Mouse (Mus musculus) gastrocnemius, postnatal 36 days (tissue): ENCODE measurements around the gene Slc25a26. TPM values are rescaled to one million over a fixed set of nuclear protein-coding genes. Genes with fewer than 3 reads are reported as not detected.
A peak's percentile ranks its signal among the peaks of the same experiment; 100 is the strongest.

Experiments used
- DNase-seq, 2 experiments: peaks; one replicate each; pipeline ENCODE4 v3.0.0; 2022
- intact Hi-C: fragments of 180-260 bp; cut with DNase I; formaldehyde crosslinking; loops from one replicate; pipeline ENCODE4 v1.15.1; 2025
- long read RNA-seq, 2 experiments: library from polyadenylated mRNA; stranded (forward); transcript quantifications; one replicate each; pipeline ENCODE4 v2.0.0; 2021
- total RNA-seq, 2 experiments: library from RNA; stranded (reverse); gene quantifications; 2 replicates each; pipeline ENCODE4 v1.2.3; 2021

The Slc25a26 gene
- 10 to 100 TPM; 14.4 to 15.6 TPM for total RNA-seq
- long read RNA-seq, experiment 1, partial matches to known transcripts = 4 of 8 reads
- long read RNA-seq, experiment 1, other reads (novel, unspliced or antisense) = 1 of 8 reads
- long read RNA-seq, experiment 2, partial matches to known transcripts = 2 of 9 reads
- long read RNA-seq, experiment 2, other reads (novel, unspliced or antisense) = 4 of 9 reads

DNA sequence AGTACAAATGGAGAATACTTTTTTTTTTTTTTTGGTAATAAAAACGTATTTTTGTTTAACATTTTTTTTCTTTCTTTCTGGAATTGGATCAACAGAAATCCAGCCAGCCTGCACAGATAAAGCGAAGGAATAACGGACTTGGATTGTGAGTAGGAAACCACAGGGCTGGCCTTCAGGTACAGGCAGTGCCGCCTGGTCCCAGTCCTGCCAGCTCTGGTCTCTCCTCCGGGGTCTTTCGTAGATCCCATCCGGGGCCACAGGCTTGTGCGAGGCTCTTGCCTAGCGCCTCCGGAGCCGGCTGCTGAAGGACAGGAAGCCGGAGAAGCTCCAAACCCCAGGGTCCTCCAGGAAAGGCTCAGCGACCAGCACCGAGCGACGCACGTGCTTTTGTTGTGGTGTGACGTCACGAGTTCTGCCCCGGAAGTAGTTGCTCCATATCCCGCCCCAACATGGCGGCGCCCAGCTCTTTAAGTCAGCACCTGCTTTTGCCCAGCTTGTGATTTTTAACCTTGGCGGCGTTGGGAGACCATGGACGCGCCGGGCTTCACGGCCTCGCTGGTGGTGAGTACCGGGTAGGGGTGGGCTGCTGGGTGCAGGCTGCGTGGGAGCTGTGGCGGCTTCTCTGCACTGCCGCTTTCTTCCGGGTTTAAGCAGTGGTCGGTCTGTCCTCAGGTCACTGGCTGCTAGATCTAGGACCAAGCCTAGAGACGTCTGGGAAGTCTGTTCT is at the start of gene Slc25a26:
Slc25a26 (plus strand) TSS at position 435 of the 727 bp plus-strand sequence.
- DNase-seq = peak; percentile 72 to 87
- intact Hi-C loops = no loop called here

DNA sequence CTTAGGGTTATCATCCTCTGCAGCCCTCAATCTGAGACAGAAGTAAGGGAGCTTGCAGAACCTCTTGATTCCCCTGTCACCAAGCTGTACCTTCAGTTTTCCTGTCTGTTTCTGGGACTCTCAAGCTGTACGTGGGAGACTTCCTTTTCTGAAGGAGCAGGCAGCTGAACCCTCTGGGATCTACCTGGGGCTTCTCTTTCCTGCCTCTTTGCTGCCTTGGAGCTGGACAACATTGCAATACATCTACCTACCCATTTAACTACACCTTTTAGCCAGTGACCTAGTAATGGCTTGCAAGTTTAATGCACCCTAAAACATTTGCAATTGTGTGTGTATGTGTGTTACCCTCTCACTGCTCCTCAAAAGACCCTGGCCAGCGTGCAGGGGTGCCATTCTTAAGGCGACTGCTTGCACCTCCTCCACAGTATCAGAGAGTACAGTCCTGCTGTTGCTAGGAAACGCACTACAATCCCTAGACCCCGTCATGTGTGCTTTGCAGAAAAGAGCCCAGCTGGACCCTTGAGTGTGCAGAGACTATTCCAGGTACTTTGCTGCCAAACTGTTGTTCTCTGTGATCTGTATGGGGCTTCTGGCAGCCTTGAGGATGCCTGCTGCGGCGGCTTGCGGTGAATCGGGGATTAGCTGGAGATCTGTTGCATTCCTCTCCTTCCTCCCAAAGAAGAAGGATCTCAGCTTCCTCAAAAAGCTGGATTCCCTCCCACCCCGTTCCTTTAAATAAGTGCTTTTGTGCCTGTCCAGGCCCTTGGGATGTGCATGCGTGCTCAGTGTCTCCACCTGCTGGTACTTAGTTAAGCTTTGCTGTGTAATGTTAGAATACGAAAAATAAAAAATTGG is 35.9 kb upstream of the Slc25a26 start:
- intact Hi-C loops = loop anchor here (5.0 kb wide), 1 partner anchor 382 kb away; no protein-coding TSS in a partner anchor
- peak in 1 of 2 experiments; percentile 31 for DNase-seq

DNA sequence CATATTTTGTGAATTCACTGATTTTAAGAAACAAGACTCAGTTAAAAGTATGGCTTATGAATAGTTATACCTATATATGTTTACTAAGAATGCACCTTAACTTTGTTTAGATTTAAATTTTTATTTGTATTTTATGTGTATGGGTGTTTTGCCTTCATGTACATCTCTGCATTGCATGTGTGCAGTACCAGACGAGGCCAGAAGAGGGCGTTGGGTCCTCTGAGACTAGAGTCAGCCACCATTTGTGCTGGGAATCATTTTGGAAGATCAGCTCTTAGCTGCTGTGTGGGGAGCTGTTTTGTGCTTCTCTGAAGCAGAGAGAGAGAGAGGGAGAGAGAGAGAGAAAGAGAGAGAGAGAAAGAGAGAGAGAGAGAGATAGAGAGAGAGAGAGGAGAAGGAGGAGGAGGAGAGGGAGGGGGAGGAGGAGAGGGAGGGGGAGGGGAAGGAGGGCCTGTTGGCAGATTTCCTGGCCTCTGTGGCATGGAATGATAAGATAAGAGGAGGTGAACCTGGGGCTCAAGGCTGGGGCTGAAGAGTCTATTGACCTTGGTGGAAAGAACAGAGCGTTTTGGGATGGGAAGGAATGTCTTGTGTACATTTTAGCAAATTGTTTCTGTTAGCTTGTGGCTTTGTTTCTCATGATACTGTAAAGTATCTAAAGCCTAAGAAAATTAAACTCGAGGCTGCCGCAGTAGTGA is 33.5 kb upstream of the Slc25a26 start:
- no peak for DNase-seq
- intact Hi-C loops = no loop called here

DNA sequence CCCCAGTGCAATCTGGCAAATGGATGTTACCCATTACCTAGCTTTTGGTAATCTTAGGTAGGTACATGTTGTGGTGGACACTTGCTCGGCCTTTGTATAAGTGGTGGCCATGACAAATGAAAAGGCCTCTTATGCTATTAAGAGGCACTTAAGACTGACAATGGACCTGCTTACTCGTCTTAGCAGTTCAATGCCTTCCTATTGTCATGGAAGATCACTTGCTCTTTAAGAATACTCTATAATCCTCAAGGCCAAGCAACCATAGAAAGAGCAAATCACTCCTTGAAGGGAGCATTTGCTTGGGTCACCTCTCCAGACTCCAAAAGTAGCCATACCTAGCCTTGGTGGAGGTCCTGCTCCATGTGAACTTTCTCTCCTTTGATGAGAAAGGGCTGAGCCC is 7.4 kb upstream of the Slc25a26 start:
- intact Hi-C loops = no loop called here
- DNase-seq = no peak

DNA sequence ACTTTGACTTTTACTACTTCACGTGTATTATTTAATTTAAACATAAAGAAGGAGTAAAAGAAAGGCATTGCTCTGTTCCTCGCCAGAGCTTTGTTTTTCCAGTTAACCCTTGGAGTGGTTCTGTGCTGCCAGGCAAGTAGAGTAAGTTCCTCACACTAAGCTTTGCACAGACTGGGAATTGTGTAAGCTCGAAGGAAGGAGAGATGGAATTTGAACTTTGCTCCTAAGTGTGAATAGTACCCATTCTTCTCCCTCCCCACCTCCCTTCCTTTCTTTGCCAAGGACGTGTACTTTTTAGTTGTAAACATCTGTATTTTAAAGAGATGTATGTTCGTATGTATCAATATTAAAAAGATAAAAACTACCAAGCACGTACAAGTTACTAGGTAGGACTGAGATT is 3.8 kb downstream of the Slc25a26 start:
- intact Hi-C loops = no loop called here

DNA sequence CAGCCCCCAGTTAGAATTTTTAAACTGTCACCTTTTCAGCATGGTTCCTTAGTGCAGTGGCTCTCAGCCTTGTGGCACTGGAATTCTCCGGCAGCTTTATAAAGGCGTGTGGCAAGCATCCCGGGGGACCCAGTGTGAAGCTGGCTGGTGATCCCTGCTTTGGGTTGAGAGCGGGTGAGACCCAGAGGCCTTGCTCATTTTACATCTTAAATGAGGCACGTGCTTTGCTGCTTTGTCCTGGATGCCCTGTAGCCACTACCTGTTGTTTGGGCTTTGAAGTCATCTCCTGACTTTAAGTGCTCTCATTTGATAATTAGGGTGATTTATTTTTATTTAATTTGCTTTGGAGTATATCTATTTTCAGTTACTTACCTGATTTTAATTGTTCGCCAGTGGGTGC is 7.8 kb downstream of the Slc25a26 start:
- intact Hi-C loops = no loop called here
- no peak for DNase-seq

More for the DNA sequence above, 3.8 kb downstream of the Slc25a26 start:
- DNase-seq = no peak

DNA sequence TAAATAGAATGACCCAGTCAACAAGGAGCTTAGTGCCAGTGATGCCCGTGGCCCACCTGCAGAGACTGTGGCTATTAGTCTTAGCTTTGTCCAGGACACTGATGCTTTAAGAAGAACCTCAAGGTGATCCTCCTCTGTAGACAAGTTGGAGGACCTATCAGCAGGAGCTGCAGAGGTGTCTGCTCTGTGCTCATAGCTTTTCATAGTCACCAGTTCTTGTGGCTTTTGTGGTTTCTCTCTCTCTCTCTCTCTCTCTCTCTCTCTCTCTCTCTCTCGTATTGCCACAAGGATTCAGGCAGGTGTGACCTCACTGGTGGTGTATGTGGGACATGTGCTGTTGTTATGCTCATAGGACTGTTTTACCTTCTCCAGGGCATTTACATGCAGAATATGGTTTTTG is 8.7 kb downstream of the Slc25a26 start:
- DNase-seq = no peak
- intact Hi-C loops = no loop called here

GRCm38 (mm10) chr6:94509220-94509619 is 9.1 kb downstream of the Slc25a26 start:
- intact Hi-C loops = no loop called here
- no peak for DNase-seq

DNA sequence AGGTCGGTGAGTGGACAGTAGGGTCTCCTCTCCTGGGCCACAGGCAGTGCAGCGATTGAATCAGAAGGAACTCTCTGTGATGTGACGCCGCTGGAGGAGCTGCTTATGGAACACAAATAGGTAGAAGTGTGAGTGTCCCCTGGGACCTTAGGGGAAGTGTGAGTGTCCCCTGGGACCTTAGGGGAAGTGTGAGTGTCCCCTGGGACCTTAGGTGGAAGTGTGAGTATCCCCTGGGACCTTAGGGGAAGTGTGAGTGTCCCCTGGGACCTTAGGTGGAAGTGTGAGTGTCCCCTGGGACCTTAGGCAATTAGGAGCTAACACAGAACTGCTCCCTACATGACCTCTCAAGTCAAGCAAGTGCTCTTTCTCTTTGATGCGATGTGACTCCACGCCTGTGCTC is 18.0 kb downstream of the Slc25a26 start:
- DNase-seq = no peak
- intact Hi-C loops = no loop called here

DNA sequence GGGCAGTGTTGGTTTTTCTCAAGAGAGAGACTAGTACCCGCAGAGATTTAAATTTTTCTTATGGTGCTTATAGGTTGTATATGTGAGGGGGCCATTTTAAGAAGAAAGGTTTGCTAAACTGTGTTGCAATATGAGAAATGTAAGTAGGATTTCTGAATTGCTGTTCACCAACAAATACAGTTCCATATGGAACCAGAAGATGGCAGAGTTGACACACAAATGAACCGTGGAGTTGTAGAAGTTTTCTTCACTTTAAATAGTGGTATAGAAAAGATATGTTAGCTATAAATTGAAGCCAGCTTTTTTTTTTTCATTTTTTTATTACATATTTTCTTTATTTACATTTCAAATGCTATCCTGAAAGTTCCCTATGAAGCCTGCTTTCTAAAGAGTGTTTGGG is 24.2 kb downstream of the Slc25a26 start:
- no peak for DNase-seq

DNA sequence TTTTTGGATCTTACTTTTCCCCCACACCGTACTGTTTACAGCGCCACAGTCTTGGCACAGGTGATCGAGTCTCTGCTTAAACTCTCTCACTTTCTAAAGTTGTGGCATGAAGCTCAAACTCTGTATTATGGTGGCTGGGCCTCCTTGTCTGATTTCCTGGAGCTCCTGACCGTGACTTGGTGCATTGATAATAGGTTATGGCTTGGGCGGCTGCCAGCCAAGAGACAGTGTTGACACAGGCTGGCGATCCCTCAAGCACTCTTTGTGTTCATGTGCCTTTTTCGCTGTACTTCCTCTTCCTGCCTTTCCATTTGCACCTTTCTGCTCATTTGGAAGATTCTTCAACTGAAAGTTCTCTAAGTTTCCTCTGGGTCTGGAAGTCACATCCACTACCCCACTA is 30.6 kb downstream of the Slc25a26 start:
- no peak for DNase-seq
- intact Hi-C loops = loop anchor here (5.0 kb wide), 1 partner anchor 442 kb away; no protein-coding TSS in a partner anchor

More for the DNA sequence above, 24.2 kb downstream of the Slc25a26 start:
- intact Hi-C loops = no loop called here

- DNase-seq = no peak
- intact Hi-C loops = loop anchor here (5.0 kb wide), 1 partner anchor 440 kb away; no protein-coding TSS in a partner anchor
Measured at GRCm38 (mm10) chr6:94532086-94532485, 32.0 kb downstream of the Slc25a26 start.

DNA sequence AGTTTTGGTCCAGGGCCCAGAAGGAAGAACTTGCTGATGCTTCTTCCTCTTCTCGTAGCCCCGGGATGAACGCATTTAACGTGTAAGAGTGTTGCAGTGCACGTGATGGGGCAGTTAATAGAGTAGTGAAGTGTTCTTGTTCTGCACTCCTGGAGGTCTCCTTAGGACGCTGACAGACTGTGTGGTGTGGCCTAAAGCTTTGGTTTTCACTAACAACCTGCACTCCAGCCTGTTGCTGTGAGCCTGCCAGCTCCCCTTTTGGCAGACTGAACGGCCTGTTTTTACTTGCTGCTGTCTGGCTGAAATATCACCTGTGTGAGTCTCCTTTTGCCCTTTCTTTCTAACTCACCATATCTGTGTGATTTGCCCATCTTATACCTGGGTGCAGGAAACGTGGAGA is 36.3 kb downstream of the Slc25a26 start:
- intact Hi-C loops = no loop called here

DNA sequence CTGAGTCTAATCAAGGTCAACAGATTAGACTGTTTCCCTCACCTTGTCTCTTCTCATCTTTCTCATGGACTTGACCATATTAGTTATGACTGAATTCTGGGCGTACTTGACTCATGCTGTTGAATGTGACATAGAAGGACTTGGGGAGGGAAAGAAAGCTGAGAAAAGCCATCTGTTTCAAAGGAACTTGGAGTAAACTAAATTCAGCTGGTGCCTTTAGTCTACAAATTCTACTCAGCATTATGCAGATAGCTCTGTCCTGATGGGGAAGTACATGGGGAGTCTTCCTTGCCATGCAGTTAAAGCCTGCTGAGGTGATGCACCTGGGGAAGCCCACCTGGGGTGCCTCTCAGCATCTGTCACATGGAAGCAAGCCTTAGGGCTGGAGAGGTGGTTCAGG is 37.5 kb downstream of the Slc25a26 start:
- no peak for DNase-seq
- intact Hi-C loops = no loop called here

More for the DNA sequence above, 36.3 kb downstream of the Slc25a26 start:
- DNase-seq = no peak

DNA sequence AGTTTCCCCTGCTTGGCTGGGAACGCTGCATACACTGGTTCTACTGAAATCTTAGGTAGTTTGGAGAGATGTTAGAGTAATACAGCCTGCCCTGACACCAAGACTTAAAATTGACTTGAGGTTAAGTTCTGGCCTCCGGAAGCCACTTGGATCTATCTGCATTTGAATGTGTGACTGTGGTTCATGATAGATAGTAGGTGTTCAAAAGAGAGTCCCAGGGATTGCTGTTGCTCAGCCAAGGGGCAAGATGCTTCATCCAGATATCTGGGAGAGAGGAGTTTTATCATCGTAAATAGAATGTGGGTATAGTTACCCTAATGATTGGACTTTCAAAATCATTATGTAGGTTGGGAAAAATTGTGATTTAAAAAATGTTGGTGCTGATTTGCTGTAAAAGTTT is 40.0 kb downstream of the Slc25a26 start:
- no peak for DNase-seq

DNA sequence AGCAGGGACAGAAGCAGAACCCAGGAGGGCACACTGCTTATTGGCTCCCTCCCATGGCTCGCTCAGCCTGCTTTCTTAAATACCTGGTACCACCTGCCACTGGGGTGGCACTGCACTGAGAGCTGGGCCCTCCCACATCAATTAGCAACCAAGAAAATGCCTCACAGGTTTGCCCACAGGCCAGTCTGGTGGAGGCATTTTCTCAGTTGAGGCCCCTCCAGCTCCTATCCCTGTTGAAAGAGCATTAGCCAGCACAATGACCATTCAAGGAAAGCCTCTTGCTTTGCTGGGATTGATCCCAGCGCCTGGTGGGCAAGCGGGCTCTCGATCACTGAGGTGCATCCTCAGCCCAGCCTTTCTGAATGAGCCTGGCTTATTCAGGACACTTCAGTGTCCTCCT is 40.5 kb downstream of the Slc25a26 start:
- intact Hi-C loops = loop anchor here (10.0 kb wide), 1 partner anchor 164 kb away; the partner anchor contains the start of gene Lrig1
- no peak for DNase-seq

More for the DNA sequence above, 40.0 kb downstream of the Slc25a26 start:
- intact Hi-C loops = loop anchor here (10.0 kb wide), 1 partner anchor 165 kb away; the partner anchor contains the start of gene Lrig1

DNA sequence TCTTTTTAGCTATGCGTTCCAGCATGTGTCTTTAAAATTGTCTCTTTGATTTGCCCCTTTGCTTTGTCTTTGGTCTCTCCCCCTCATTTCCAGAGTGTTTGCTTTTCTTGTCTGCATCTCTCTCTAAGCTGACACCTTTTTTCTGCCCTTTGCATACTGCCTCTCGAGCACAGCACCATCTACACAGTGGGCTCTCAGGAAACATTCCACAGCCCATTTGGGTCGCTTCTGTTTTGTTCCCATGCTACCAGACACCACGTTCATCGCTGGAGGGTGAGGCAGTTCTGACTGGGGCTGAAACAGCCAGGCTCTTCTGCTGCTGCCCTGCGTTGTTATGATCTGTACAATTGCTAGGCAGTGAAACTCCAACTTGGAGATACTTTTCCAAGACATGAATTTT is 41.0 kb downstream of the Slc25a26 start:
- no peak for DNase-seq
- intact Hi-C loops = loop anchor here (10.0 kb wide), 1 partner anchor 164 kb away; the partner anchor contains the start of gene Lrig1

DNA sequence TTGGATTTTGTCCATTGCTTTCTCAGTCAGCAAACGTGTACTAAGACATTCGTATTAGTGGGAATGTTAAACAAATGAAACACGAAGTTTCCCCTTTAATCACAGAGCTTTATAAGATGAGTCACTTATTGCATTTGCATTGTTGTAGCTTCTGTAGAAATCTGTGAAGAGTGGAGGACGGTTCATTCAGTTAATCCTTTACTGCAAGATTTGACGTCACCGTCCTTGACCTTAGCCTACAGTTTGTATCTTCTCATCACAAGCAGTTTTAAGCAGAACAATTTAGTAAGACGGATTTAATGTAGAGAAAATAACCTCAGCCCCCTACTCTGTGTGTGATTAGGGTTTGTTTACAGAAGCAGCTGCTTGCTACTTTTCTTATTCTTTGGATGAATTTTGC is 41.7 kb downstream of the Slc25a26 start:
- no peak for DNase-seq
- intact Hi-C loops = loop anchor here (10.0 kb wide), 1 partner anchor 163 kb away; the partner anchor contains the start of gene Lrig1

DNA sequence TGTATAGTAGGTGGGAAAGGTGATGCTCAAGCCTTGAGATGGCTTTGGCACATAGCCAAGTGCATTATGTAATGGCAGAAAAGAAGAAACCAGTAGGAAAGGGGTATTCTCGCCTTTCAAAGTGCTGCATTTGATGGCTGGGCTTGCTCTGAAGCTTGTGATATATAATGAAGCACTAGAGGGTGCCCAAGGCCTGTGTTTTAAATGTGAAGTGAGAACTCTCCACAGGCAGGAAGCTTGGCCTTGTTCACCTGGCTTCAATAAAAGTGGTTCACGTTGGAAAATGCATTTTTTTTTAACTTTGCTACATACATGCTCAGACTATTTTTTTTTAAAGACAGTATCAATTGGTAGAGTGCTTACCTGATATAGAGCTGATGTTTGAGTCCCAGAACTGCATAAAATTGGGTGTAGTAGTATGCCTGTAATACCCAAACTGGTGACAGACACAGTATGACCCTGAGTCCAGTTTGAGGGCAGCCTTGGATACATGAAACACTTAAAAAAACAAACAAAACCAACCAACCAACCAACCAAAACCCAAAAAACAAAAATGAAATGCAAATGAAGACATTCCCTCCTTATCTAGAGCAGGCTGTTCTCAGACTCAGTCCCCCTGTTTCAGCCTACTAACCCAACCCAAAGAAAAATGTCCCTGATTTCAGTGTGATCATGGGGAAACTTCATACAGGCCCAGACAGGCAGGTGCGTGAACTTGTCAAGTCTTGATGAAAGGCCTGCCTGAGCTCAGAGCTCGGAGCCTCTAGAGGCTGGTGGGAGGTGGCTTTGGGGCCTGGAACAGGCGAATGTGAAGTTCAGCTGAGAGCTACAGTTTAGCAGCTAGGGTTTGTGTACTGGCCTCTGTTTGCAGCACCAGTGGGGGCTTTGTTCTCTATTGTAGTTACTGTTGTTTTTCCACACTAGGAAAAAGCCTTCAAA is 44.0 kb downstream of the Slc25a26 start:
- DNase-seq = peak in 1 of 2 experiments; percentile 13
- intact Hi-C loops = loop anchor here (2.0 to 10.0 kb wide), 2 partner anchors 161 to 441 kb away; partner anchors contain the start of gene Lrig1
